Mouse (Mus musculus) gastrocnemius, postnatal 4 days (tissue): ENCODE data around the gene Tsen34. TPM values are rescaled to one million over a fixed set of nuclear protein-coding genes. Genes with fewer than 3 reads are reported as not detected.
"Not testable (repeated sequence)": the region's sequence is repeated elsewhere in the genome, so short reads cannot be mapped to it uniquely, and the experiment has no call there.

Experiments used
- DNase-seq, 2 experiments: peaks; one replicate each; pipeline ENCODE4 v3.0.0; 2021 to 2022; ENCODE audit warnings: low spot score in 2 of 2, mixed read lengths in 2 of 2
- total RNA-seq, 2 experiments: library from RNA; stranded (reverse); gene quantifications; 2 replicates each; pipeline ENCODE4 v1.2.3; 2021

The Tsen34 gene
- total RNA-seq, 2 experiments from 2014 or later: 86.2 to 95.2 TPM

DNA sequence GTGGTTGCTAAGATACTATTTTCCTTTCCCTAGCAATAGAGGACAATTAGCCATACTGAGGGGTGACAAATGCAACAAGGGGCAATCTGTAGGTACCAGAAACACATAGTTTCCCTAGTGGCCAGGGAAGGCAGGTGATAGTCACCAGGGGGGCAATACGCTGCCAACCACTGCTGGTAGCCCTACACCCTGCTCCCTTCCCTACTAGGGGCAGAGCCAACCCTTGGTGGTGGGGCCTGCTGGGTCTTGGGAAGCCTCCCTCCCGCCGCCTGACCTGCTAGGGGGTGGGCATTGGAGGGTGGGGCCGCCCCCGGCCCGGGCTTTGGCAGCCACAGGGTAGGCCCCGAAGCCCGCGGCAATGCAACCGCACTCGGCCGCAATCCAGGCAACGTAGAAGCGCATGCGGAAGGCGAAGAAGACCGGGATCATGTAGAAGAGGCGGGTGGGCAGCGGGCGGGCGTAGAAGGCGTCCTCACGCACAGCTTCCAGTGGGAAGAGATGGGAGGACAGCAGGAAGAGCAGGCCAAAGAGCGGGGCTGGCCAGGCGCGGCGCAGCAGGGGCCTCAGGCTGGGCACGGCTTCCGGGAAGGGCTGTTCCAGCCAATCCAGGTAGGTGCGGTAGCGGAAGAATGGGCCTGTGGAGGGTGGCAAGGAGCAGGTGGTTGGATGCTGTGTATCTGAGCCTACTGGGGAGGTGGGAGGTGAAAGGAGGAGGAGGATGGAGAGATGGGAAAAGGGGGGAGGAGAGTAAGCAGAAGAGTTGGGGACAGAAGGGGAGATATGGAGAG, 7.1 kb upstream of the Tsen34 start:
- no peak for DNase-seq

DNA sequence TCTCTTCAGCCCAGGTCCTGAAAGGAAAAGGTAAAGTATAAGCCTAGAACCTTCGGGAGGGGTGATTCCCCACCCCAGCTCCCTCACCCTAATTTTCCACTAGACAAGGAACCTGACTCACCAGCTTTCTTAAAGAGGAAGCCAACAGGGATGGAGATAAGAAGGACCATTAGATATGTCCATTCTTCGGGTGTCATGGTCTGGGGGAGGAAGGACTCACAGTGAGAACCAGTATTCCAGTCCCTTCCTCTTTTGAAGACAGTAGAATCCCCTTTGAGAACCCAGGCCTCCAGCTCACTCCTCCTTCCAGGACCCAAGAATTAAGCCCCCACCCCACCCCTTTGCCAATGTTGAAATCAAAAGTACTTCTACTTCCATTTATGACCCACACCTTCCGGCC, 744 bp upstream of the Tsen34 start:
- no peak for DNase-seq

DNA sequence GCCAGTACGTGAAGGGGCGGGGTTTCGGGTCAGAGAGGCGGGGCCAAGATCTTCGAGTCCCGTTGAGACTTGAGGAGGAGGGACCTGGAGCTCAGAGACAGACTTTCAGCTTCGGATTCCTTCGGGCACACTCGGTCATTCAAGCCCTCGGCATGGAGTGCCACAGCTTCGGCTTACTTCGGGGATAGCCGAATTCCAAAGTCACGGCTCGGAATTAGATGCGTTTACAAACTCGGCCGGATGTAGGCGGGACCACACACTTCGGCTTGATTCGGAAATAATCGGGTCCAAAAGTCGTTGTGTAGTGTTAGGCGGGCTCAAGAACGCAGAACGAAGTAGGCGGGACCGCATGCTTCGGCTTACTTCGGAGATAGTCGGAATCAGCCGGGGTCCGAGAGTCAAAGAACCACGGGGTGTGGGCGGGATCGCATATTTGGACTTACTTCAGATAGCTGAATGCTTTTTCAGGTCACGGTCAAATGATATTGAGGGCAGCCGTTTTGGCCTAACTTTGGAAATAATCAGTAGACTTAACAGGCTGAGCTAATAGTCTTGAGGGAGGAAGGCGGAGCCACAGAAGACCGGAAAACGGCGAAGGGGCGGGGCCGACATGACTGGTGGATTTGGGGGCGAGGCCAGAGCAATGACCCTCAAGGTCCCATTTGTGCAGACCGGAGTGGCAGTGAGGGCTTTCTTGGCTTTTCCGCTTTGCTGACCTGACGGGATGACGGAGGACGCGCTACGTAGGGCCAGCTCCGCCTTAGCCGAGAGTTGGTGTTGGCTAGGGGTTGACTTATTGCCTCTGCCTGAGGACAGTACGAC, 535 bp downstream of the Tsen34 start, which contains the start of gene Mboat7:
Mboat7 (minus strand) TSS at position 537 of the 822 bp plus-strand sequence.
- peak; percentile 83 to 95 for DNase-seq

DNA sequence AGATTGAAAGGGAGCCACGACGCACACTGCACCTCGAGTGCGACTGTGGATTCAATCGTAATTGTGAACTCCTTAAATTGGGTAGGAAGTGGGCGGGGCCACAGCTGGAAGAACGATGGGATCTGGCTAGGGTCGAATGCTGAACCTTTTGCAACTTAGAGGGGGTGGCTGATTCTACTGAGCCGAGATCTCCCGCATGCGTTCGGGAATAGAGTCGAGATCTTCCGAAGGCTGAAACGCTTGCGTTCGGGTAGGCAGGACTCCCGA, 1.1 kb downstream of the Tsen34 start:
- DNase-seq: no peak

DNA sequence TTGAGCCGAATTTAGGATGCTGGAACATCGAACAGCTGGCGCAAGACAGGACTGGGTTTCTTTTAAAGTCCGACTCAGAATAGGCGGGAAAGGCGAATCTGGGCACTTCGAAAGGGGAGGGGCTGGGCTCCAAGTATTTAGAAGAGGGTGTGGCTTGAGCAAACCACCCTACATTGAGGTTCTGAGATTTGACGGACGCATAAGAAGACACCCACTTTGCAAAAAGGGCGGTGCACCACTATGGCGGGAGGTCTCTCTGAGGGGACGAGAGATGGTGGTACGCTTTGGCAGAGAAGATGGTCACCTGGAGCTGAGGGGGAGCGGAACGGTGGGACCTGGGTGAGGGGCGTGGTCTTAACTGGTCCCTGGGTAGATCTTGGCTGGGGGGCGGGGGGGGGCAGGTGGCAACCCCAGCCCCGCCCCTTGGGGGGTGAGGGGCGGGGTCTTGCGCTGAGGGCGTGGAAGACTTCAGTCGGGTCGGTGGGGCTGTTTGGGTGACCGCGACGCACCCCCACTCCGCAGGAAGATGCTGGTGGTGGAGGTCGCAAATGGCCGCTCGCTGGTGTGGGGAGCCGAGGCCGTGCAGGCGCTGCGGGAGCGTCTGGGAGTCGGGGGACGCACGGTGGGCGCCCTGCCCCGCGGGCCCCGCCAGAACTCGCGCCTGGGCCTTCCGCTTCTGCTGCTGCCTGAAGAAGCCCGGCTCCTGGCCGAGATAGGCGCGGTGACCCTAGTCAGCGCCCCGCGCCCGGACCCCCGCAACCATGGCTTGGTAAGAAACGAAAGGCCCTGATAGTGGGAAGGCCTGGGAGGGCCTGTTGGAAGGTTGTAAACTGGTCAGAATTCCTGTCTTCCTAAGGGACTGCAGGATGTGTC, 1.6 kb downstream of the Tsen34 start:
- peak; percentile 45 to 75 for DNase-seq

DNA sequence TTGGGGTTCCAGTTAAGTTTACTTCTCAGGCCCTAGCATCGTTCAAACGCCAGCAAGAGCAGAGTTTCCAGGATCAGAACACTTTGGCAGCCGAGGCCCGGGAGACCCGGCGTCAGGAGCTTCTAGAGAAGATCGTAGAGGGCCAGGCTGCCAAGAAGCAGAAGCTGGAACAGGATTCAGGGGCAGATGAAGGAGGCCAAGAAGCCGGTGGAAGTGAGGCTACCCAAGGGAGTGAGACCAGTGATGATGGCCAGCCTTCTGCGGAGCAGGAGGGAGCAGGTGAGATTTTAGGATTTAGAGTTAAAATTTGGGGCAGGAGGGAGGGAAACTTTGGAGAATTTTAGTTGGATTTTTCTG, 2.3 kb downstream of the Tsen34 start:
- not testable (repeated sequence) for DNase-seq

DNA sequence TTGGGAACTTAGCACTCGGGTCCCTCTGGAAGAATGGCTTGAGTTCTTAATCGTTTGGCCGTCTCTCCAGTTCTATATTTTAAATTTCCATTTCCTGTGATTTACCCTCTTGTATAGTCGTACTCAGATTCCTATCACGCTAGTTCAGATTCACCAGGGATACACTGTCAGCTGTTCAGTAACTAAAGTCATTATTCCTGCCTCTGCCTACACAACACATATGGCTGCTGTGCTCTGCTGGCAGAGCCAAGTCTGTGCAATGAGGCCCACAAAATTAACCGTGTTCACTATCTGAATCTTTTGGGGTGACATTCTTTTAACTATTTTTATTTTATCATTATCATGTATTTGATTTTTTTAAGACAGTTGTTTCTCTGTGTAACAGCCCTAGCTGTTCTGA, 5.8 kb downstream of the Tsen34 start:
- DNase-seq: no peak

DNA sequence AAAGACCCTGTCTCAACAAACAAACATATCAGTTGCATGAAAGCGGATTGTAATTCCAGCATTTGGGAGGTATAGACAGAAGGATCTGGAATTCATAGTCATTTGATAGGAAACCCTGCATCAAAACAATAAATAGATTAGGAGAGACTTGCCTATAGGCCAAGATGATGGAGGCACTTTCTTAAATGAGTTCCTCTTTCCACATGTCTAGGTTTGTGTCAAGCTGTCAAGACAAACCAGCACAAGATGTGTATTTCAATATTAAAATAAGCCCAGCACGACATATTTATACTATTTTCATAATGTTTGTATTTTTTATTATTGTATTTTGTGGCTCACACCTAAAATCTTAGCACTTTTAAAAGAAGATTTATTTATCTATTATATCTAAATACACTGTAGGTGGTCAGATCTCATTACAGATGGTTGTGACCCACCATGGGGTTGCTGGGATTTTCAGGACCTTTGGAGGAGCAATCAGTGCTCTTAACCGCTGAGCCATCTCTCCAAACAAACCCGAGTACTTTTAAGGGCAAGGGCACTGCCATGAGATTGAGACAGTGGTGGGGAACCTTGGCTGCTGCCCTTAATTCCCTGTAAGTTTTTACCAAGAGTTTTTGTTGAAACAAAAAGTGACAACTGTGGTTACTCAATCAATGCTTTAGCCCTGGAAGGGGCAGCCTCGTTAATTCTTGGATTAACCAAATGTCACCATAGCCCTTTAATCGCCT, 10.7 kb downstream of the Tsen34 start:
- DNase-seq: no peak

DNA sequence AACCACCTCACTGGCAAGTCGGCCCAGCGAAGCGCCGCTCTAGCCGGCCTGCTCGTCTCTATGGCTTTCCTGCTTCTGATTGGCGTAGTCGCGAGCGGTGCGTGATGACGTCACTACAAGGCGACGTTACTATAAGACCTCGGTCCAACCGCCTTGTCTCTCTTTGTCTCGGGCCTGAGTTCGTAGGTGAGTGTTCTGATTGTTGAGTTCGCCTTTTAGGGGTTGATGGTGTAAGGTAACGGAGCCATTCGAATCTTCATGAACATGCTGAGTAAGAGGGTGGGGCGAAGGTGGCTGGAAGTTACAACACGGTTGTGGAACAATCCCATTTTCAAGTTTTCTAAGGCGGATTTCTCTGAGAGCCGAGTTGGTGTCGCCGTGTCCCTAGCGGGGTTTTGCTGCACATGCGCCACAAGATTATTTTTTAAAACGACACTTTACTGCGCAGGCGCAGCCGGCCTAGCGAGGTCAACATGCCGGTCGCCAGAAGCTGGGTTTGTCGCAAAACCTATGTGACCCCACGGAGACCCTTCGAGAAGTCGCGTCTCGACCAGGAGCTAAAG, 11.3 kb downstream of the Tsen34 start, which contains the start of gene Rps9:
Rps9 (plus strand) TSS at position 115 of the 563 bp plus-strand sequence.
- peak; percentile 85 to 97 for DNase-seq

DNA sequence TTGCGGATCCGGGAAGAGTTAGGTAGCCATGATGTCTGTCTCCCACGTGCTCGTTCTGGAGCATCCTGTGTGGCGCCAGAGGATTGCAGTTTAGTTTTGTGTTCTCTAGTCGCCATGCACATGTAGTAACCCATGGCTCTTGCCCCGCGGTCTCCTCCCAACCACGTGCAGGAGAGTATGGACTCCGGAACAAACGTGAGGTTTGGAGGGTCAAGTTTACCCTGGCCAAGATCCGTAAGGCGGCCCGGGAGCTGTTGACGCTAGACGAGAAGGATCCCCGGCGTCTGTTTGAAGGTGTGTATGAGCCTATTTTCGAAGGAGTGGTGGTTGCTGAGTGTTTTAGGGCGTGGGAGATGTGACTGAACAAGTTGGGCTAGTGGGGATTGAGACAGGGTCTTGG, 11.8 kb downstream of the Tsen34 start:
- DNase-seq: no peak

DNA sequence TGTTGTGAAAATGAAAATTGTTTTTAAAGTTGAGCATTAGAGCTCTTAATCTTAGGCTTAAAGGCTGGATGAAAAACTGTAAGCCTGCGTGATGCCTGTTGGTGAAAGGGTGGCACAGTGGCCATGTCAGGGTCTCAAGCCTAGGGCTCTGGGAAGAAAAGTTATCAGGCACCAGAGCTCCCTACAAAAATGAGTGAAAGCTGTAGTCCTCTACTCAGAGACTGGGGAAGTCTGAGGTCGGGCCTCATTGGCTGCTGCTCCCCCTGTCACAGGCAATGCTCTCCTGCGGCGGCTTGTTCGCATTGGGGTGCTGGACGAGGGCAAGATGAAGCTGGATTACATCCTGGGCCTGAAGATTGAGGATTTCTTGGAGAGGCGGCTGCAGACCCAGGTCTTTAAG, 12.8 kb downstream of the Tsen34 start:
- DNase-seq: not testable (repeated sequence)

DNA sequence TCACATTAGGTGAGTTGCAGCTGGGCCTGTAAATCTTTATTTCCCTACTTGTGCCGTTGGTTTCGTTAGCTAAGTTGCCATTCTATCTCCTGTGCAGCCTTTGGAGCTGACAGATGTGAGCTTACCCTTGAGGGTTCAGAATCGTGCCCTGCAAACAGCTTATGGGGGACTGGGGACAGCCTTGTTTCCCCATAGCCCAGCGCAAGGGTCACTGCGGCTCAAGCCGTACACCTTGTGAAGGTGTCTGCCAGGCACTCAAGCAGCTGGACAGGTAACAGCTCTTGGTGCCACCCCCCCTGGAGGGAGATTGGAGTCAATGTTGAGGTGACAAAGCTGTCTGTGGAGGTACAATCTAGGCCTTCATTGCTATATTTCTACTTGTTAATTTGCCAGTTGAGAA, 13.2 kb downstream of the Tsen34 start:
- no peak for DNase-seq

DNA sequence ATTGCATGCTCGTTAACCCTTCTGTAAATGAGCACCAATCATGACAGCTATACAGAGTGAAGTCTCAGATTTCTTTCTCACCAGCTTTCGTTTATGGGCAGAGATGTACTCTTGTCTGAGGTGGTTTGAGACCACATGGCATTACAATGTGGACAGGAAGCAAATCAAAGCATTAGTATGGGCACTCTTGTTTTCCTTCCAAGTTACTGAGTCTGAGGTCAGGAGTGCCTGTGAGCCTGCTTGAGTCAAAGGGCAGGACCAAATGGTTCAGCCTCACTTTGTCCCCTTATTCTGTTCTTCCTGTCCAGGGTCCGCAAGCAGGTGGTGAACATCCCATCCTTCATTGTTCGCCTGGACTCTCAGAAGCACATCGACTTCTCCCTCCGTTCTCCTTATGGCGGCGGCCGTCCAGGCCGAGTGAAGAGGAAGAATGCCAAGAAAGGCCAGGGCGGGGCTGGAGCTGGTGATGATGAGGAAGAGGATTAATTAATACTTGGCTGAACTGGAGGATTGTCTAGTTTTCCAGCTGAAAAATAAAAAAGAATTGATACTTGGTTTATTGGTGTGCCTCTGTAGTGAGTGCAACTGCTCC, 13.8 kb downstream of the Tsen34 start:
- no peak for DNase-seq

DNA sequence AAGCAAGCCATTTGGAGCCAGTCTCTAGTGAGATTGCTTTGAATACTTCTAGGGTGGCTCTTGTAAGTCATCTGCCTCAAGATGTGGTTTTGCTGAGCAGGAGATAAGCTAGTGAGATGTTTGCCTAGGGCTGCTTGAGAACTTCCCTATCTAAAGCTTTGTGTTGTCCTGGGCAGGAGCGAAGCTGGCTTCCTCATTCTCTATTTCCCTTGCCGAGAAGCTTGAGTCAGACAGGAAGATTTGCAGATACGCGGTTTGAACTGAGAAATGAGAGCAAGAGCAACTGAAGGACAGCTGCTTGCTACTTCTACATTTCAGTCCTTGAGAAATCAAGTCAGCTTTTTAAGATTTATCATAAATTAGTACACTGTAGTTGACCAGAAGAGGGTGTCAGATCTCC, 14.4 kb downstream of the Tsen34 start:
- no peak for DNase-seq

DNA sequence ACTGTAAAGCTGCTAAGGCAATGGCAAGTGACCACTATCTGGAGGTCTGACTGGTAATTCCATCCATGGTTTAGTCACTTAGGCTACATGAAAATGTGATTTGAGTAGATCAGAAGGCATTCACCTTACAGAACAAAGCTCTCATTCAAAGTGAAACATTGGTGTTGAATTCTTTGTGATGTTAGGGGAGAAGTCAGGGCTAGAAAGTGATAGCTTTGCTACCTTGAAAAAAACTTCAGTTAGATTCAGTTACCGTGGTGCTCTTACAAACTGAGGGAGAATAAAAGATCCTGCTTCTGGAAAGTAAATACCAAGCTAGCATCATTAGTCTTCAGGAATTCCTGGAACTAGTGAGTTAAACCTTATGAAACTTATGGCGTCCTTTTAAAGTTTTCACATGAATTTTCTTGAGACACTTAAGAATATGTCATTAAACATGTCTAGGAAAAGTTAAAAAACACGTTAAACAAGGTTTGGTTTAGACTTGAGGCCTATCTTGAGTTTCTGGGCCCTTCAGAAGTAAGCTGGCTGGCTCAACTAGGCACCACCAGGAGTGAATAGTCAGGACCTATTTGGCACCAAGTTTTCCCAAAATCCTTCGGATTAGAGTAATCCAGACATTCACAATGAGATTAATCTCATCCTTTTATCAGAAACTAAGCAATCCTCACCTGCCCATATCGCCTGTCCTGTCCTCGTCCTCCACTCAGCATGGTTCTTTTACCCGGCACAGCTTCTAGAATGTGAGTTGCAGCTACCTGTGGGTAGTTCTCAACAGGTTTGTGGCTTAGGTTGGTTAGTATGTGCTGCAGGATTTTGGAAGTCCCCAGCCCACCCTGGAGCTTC, 15.1 kb downstream of the Tsen34 start:
- no peak for DNase-seq

DNA sequence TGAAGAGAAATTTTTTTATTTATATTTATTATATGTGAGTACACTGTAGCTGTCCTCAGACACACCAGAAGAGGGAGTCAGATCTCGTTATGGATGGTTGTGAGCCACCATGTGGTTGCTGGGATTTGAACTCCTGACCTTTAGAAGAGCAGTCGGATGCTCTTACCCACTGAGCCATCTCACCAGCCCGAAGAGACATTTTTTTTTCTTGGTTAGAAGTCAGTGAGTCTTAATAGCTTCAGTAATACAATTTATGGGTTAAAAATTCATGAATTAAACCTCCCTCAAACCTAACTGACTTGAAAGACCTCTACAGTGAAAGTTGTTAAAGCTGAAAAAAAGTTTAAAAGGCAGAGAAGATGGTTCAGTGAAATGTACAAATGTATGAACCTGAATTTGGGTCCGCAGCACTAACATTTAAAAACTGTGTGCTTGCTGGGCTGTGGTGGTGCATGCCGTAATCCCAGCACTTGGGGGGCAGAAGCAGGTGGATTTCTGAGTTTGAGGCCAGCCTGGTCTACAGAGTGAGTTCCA, 15.9 kb downstream of the Tsen34 start:
- not testable (repeated sequence) for DNase-seq

DNA sequence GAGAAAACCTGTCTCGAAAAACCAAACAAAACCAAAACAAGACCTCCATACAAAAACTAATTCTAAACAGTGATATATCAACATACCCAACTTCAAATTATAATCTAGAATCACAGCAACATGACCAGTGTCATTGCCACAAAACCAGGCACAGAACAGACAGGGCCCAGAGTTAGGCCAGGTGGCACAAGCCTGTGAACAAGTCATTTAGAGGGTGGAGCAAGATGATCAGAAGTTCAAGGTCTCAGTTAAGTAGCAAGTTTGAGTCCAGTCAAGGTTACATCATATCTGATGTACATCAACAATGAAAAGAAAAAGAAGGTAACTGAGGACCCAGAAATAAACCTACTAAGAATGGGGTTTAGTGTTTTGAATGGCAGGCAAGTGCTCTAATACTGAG, 16.3 kb downstream of the Tsen34 start:
- no peak for DNase-seq

DNA sequence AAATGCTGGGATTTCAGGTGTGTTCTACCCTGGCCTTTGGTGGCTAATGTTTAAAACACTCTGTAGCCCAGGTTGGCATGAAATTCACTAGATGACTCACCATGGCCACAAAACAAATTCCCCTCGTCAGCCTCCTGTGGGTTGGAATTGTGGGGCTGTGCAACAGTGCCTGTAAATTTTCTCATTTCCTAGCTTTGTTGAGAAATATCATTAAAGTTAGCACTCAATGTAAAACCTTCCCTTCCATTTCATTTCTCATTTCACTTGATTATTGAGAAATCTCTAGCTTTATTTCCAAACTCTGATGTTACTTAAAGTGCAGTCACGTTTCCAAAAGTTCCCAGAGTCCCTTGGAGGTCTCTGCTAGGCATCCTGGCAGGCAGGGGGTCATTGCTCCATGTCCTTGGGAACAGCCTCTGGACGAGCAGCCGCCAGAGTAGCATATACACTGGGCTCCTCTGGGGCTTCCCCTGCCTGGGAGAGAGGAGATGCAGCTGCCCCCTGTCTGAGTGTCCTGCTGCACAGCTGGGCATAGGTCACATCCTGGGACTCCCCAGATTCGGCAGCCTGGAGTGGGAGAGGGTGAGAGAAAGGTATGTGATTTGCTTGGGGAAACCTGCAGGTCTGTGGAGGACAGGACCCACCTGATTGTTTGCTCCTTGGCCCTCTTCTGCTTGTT, 19.7 kb downstream of the Tsen34 start:
- no peak for DNase-seq
